Mouse (Mus musculus) liver, adult 2 months (tissue): ENCODE data around the gene Kif22. TPM values are rescaled to one million over a fixed set of nuclear protein-coding genes. Genes with fewer than 3 reads are reported as not detected.

Source experiments
- DNase-seq: peaks from one replicate; pipeline ENCODE4 v3.0.0-alpha.2; 2011; ENCODE audit warnings: low read depth, low spot score; ENCODE audit errors: extremely low read depth
- H3K27ac ChIP-seq: fragments of 200-500 bp; replicated peaks from 2 replicates; pipeline ENCODE4 v1.5.1; 2012; ENCODE audit warnings: low read depth, mild to moderate bottlenecking, control low read depth, inconsistent platforms, low read length; ENCODE audit not compliant: insufficient read depth
- H3K27me3 ChIP-seq: fragments of 200-500 bp; 2 replicates; pipeline ENCODE4 v1.6.1; 2012; ENCODE audit warnings: mild to moderate bottlenecking, moderate library complexity, low read length, inconsistent platforms; ENCODE audit not compliant: control insufficient read depth, insufficient read depth
- H3K36me3 ChIP-seq: fragments of 200-500 bp; 2 replicates; pipeline ENCODE4 v1.6.1; 2012; ENCODE audit warnings: low read length, inconsistent platforms; ENCODE audit not compliant: control insufficient read depth, insufficient read depth
- H3K4me1 ChIP-seq: fragments of 200-500 bp; 2 replicates; pipeline ENCODE4 v1.6.1; 2011; ENCODE audit warnings: low read length; ENCODE audit not compliant: control insufficient read depth, insufficient read depth
- H3K4me3 ChIP-seq: fragments of 200-500 bp; 2 replicates; pipeline ENCODE4 v1.5.1; 2011; ENCODE audit warnings: low read depth, mild to moderate bottlenecking, control low read depth, low read length, moderate library complexity; ENCODE audit not compliant: insufficient read depth
- H3K79me2 ChIP-seq: fragments of 200-500 bp; 2 replicates; pipeline ENCODE4 v1.6.1; 2012; ENCODE audit warnings: inconsistent platforms, mild to moderate bottlenecking, low read length, moderate library complexity; ENCODE audit not compliant: control insufficient read depth, insufficient read depth
- H3K9ac ChIP-seq: fragments of 200-500 bp; 2 replicates; pipeline ENCODE4 v1.6.1; 2012; ENCODE audit warnings: low read depth, mild to moderate bottlenecking, control low read depth, inconsistent platforms, low read length
- CTCF ChIP-seq: fragments of 200-500 bp; IDR thresholded peaks from 2 replicates; pipeline ENCODE4 v1.5.1; 2011; ENCODE audit warnings: low read depth, low read length, control low read depth
- POLR2A ChIP-seq: fragments of 200-500 bp; IDR thresholded peaks from 2 replicates; pipeline ENCODE4 v1.6.1; 2011; ENCODE audit warnings: low read length, control low read depth; ENCODE audit not compliant: insufficient read depth; ENCODE audit errors: extremely low read depth
- WGBS: fragments of 180-500 bp; shearing (Covaris S2); methylation state at CpG from one replicate; pipeline ENCODE4 v1.1.7; 2018; 5-methylcytosine and 5-hydroxymethylcytosine counted together
- polyA plus RNA-seq: library from polyadenylated mRNA; depleted of rRNA; stranded (reverse); fragments of >200 nt; gene quantifications from 2 replicates; pipeline ENCODE4 v1.2.3, GENCODE M21; 2012
- total RNA-seq: library from RNA; depleted of rRNA; stranded (reverse); fragments of >200 nt; gene quantifications from 2 replicates; pipeline ENCODE4 v1.2.3, GENCODE M21; 2014

Kif22 gene
- total and polyA plus RNA-seq, 2 experiments, result 0.37 to 0.44 TPM

- H3K27ac ChIP-seq, result peak overlapping the region; percentile 81
- no peaks in the 10 kb centered on the region for H3K36me3 ChIP-seq
- TF ChIP-seq POLR2A (no peak), CTCF (no peak)
- 52% methylated on average over 9 of the region's 9 CpGs for WGBS
- no peaks in the 10 kb centered on the region for H3K27me3 ChIP-seq
- peak; percentile 29 for DNase-seq
- H3K4me3 ChIP-seq, result no peak overlapping the region
- H3K4me1 ChIP-seq, result peaks cover 36% of the 10 kb centered on the region
- H3K9ac ChIP-seq, result peak overlapping the region; percentile 31
- H3K79me2 ChIP-seq, result peaks cover 7% of the 10 kb centered on the region; the same call in 1 of the 2 replicates
These were observed 33.8 kb downstream of the Kif22 start for GRCm38 (mm10) chr7:127008239-127009019.

DNA sequence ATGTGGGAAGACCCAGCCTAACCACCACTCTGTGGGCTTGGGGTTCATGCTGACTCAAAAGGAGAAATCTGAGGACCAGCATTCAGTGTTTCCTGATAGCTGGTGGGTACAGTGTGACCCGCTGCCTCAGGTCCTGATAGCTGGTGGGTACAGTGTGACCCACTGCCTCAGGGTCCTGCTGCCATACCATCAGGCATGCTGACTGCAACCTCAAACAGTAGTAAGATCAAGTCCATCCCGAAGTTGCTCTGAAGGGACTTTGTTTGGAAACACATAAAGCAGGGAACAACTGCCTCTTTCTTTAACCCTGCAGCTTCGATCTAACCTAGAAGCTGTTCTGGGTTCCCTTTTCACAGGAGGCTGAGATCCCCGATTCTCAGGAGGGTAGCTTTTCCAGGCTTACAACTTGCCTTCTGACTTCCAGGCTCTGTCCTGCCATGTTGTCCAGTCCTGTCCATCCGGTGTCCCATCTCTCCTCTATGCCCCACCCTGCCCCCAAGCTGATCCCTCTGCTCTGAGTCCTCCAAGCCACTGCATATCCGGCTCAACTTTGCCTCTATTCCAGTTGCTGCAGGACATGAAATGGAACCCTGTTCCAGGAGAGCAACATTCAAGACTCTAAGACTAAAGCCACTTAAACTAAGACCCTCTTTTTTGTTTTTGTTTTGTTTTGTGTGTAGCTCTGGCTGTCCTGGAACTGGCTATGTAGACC is 34.8 kb downstream of the Kif22 start:
- 86% methylated on average over 6 of the region's 6 CpGs for WGBS
- Histone ChIP-seq H3K36me3 (no peaks in the 10 kb centered on the region), H3K4me1 (peaks cover 31% of the 10 kb centered on the region), H3K79me2 (no peaks in the 10 kb centered on the region), H3K27ac (0 out of 2 replicates have a peak overlapping the region, but pooled peaks have one; percentile 8), H3K9ac (no peak overlapping the region), H3K4me3 (no peak overlapping the region), H3K27me3 (no peaks in the 10 kb centered on the region)
- DNase-seq, result no peak
- TF ChIP-seq CTCF, result no peak
- TF ChIP-seq POLR2A, result no peak

- WGBS, result 43% methylated on average over 4 of the region's 4 CpGs
- no peak overlapping the region for H3K27ac ChIP-seq
These were observed 38.0 kb downstream of the Kif22 start for GRCm38 (mm10) chr7:127004122-127004875.

DNA sequence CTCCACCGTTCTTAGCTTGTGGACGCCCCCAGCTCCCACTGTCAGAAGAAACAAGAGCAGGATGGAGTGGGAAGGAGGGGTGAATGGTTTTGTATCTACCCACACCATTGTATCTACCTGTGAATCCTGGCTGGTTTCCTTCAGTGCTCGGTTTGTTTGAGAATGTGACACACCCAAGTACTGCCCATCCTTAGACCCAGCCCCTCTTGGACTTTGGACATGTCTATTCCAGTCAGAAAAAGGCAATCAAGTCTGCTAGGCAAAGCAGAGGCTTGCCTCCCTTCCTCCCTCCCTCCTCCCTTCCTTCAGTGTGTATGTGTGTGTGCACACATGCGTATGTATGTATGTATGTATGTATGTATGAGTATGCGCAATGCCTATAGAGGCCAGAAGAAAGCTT is 38.7 kb downstream of the Kif22 start:
- no peaks in the 10 kb centered on the region for H3K27me3 ChIP-seq
- WGBS, result 77% methylated on average over 5 of the region's 5 CpGs
- H3K4me1 ChIP-seq, result peaks cover 14% of the 10 kb centered on the region
- H3K4me3 ChIP-seq, result no peak overlapping the region
- H3K79me2 ChIP-seq, result no peaks in the 10 kb centered on the region
- H3K36me3 ChIP-seq, result peaks cover 6% of the 10 kb centered on the region; the same call in 1 of the 2 replicates
- DNase-seq, result peak; percentile 55
- H3K27ac ChIP-seq, result no peak overlapping the region
- H3K9ac ChIP-seq, result no peak overlapping the region
- TF ChIP-seq CTCF, result no peak

More at GRCm38 (mm10) chr7:127004122-127004875, 38.0 kb downstream of the Kif22 start:
- Histone ChIP-seq H3K36me3 (peaks cover 5% of the 10 kb centered on the region; the same call in 1 of the 2 replicates), H3K27me3 (no peaks in the 10 kb centered on the region), H3K4me1 (peaks cover 18% of the 10 kb centered on the region), H3K4me3 (no peak overlapping the region), H3K79me2 (no peaks in the 10 kb centered on the region), H3K9ac (no peak overlapping the region)
- TF ChIP-seq CTCF (no peak), POLR2A (no peak)
- DNase-seq, result peak; percentile 30

- Histone ChIP-seq H3K27me3 (no peaks in the 10 kb centered on the region), H3K9ac (no peak overlapping the region), H3K27ac (no peak overlapping the region), H3K4me3 (no peak overlapping the region), H3K36me3 (peaks cover 15% of the 10 kb centered on the region; the same call in 1 of the 2 replicates), H3K79me2 (no peaks in the 10 kb centered on the region), H3K4me1 (peaks cover 6% of the 10 kb centered on the region)
- TF ChIP-seq POLR2A, result no peak
- TF ChIP-seq CTCF, result no peak
- DNase-seq, result no peak
- 86% methylated on average over 10 of the region's 10 CpGs for WGBS
These were observed 42.7 kb downstream of the Kif22 start for GRCm38 (mm10) chr7:126999568-126999967.
